ENCODE assay signal across 11 mouse cellular contexts in genomic region chr14:31664903-31665565, GRCm38 (mm10). TPM values are rescaled to one million over a fixed set of nuclear protein-coding genes. Genes with fewer than 3 reads are reported as not detected.
A peak's percentile ranks its signal among the peaks of the same experiment; 100 is the strongest.
DNase-seq lines count a peak whose midpoint lies in the region; ATAC-seq and TF ChIP-seq lines count a peak whose summit lies in the region.
"Had no signal": no experiment of that assay in that cellular context is flagged by ENCODE, and none has a peak within 500 bp of the region (broad histone marks: within the 10 kb centered on the region; RNA-seq: fewer than 3 reads in every experiment).

No protein-coding gene starts in this region.

- H3K9ac ChIP-seq in heart, embryonic 13.5 days: peak overlapping the region; percentile 2; the same call in 1 of the 2 replicates
- no peak overlapping the region for H3K9ac ChIP-seq in hindbrain, embryonic 12.5 days
- no peak overlapping the region for H3K9ac ChIP-seq in midbrain, postnatal 0 days (replicated peaks; ENCODE audit: low read length, poor library complexity, severe bottlenecking)
- H3K9ac ChIP-seq: lung, embryonic 15.5 days had no signal

- H3K36me3 ChIP-seq in heart, embryonic 13.5 days: peaks cover 18% of the 10 kb centered on the region
- 0 out of 2 replicates have a peak, but pooled peaks cover 9% of the 10 kb centered on the region for H3K36me3 ChIP-seq in hindbrain, embryonic 12.5 days
- 0 out of 2 replicates have a peak, but pooled peaks cover 5% of the 10 kb centered on the region for H3K36me3 ChIP-seq in midbrain, postnatal 0 days (ENCODE audit: insufficient read depth, low read length)

- H3K27me3 ChIP-seq in heart, embryonic 13.5 days (replicated peaks): no peaks in the 10 kb centered on the region
- no peaks in the 10 kb centered on the region for H3K27me3 ChIP-seq in hindbrain, embryonic 12.5 days
- no peaks in the 10 kb centered on the region for H3K27me3 ChIP-seq in midbrain, postnatal 0 days (ENCODE audit: insufficient read depth, low read length)
- H3K27me3 ChIP-seq: lung, embryonic 15.5 days had no signal

- no peak for ATAC-seq in heart, embryonic 13.5 days (ENCODE audit: extremely low read depth, insufficient number of reproducible peaks, low FRiP score, low TSS enrichment)
- ATAC-seq in CD4-positive, CD25-positive, alpha-beta regulatory T cell, adult 4 months: peak; percentile 66
- no peak for ATAC-seq in hindbrain, embryonic 12.5 days (ENCODE audit: low FRiP score)
- no peak for ATAC-seq in midbrain, postnatal 0 days (ENCODE audit: low FRiP score)

- peak overlapping the region; percentile 38; the same call in 1 of the 2 replicates for H3K27ac ChIP-seq in heart, embryonic 13.5 days (replicated peaks)
- 0 out of 2 replicates have a peak overlapping the region, but pooled peaks have one; percentile 37 for H3K27ac ChIP-seq in hindbrain, embryonic 12.5 days
- peak overlapping the region; percentile 47; the same call in 1 of the 2 replicates for H3K27ac ChIP-seq in midbrain, postnatal 0 days (ENCODE audit: low read depth, low read length)
- H3K27ac ChIP-seq: lung, embryonic 15.5 days had no signal

- TF ChIP-seq CTCF in midbrain, postnatal 0 days (IDR thresholded peaks at IDR 0.05): no peak

- no peak for DNase-seq in heart, adult 18-20 months
- DNase-seq in midbrain, postnatal 0 days (ENCODE audit: low spot score): no peak
- DNase-seq in embryo, embryonic 11 days: no peak
- DNase-seq in c-Kit-positive CD71-positive TER-119-positive erythroid progenitor cells, embryonic 14.5 days (ENCODE audit: low spot score): no peak
- DNase-seq in cerebellum, adult 11-12 months: no peak

- H3K9me3 ChIP-seq in heart, embryonic 13.5 days: no peaks in the 10 kb centered on the region
- H3K9me3 ChIP-seq in hindbrain, embryonic 12.5 days (replicated peaks): no peaks in the 10 kb centered on the region
- H3K9me3 ChIP-seq in midbrain, postnatal 0 days (ENCODE audit: low read length): no peaks in the 10 kb centered on the region
- H3K9me3 ChIP-seq: lung, embryonic 15.5 days had no signal

- 71% methylated on average over 12 of the region's 12 CpGs for WGBS in heart, embryonic 13.5 days
- WGBS in hindbrain, embryonic 12.5 days: 68% methylated on average over 12 of the region's 12 CpGs
- 70% methylated on average over 12 of the region's 12 CpGs for WGBS in midbrain, postnatal 0 days

- no peak overlapping the region for H3K4me2 ChIP-seq in heart, embryonic 13.5 days
- H3K4me2 ChIP-seq in hindbrain, embryonic 12.5 days (replicated peaks): no peak overlapping the region
- H3K4me2 ChIP-seq in midbrain, postnatal 0 days (ENCODE audit: low read depth, low read length, poor library complexity, severe bottlenecking): no peak overlapping the region
- H3K4me2 ChIP-seq: lung, embryonic 15.5 days had no signal

- no peak overlapping the region for H3K4me3 ChIP-seq in heart, embryonic 13.5 days
- H3K4me3 ChIP-seq in hindbrain, embryonic 12.5 days: no peak overlapping the region
- H3K4me3 ChIP-seq in midbrain, postnatal 0 days (ENCODE audit: low read depth, low read length): no peak overlapping the region
- H3K4me3 ChIP-seq: erythroblast, embryonic 14.5 days; lung, embryonic 15.5 days had no signal

- peaks cover 75% of the 10 kb centered on the region for H3K4me1 ChIP-seq in heart, embryonic 13.5 days
- H3K4me1 ChIP-seq in hindbrain, embryonic 12.5 days: peaks cover 53% of the 10 kb centered on the region
- H3K4me1 ChIP-seq in midbrain, postnatal 0 days (ENCODE audit: insufficient read depth, low read length): peaks cover 4% of the 10 kb centered on the region; the same call in 1 of the 2 replicates

RNA-seq across cellular contexts. Expression of gene Hacl1, which starts 23.9 kb away (rescaled TPM):
- polyA plus RNA-seq in heart, embryonic 13.5 days (2015; fragmentation: Nextera tagmentation; extraction: Ambion mirVana): 10.2 and 10.7 TPM in 2 replicates
- 10 to 100 TPM; 10.9 to 11.5 TPM for total RNA-seq in heart, adult 18-20 months (2021)
- 10 to 100 TPM; 33.3 to 37.9 TPM for polyA plus RNA-seq in CD4-positive, CD25-positive, alpha-beta regulatory T cell, adult 4 months (2017; shearing (Covaris generic))
- polyA plus RNA-seq in hindbrain, embryonic 12.5 days (2016; fragmentation: Nextera tagmentation; extraction: Ambion mirVana): 6.9 and 11.5 TPM in 2 replicates
- 6.7 and 6.8 TPM in 2 replicates for total RNA-seq in midbrain, postnatal 0 days (2014; rRNA removed)
- polyA plus RNA-seq in midbrain, postnatal 0 days (2015; fragmentation: Nextera tagmentation; extraction: Ambion mirVana): 8.4 and 9.4 TPM in 2 replicates

RNA-seq across cellular contexts. Expression of gene Btd, which starts 24.2 kb away (rescaled TPM):
- polyA plus RNA-seq in heart, embryonic 13.5 days (2015; fragmentation: Nextera tagmentation; extraction: Ambion mirVana): 19.8 and 25.3 TPM in 2 replicates
- 10 to 100 TPM in 1 of 2 experiments, 1 to 10 TPM in 1; 7.8 to 13.2 TPM for total RNA-seq in heart, adult 18-20 months (2021)
- 10 to 100 TPM; 27.1 to 29.5 TPM for polyA plus RNA-seq in CD4-positive, CD25-positive, alpha-beta regulatory T cell, adult 4 months (2017; shearing (Covaris generic))
- polyA plus RNA-seq in hindbrain, embryonic 12.5 days (2016; fragmentation: Nextera tagmentation; extraction: Ambion mirVana): 20.2 and 20.8 TPM in 2 replicates
- total RNA-seq in midbrain, postnatal 0 days (2014; rRNA removed): 21.9 and 28.7 TPM in 2 replicates
- polyA plus RNA-seq in midbrain, postnatal 0 days (2015; fragmentation: Nextera tagmentation; extraction: Ambion mirVana): 18.5 and 20.1 TPM in 2 replicates

RNA-seq across cellular contexts. Expression of gene Gm49387, which starts 24.4 kb away (rescaled TPM):
- 2.1 TPM in 1 of 2 replicates, not detected in the other for polyA plus RNA-seq in heart, embryonic 13.5 days (2015; fragmentation: Nextera tagmentation; extraction: Ambion mirVana)
- total RNA-seq in heart, adult 18-20 months (2021): 1 to 10 TPM in 1 of 2 experiments, not detected in 1; 2.1 TPM
- polyA plus RNA-seq in CD4-positive, CD25-positive, alpha-beta regulatory T cell, adult 4 months (2017; shearing (Covaris generic)): under 1 TPM in 1 of 2 experiments, not detected in 1; 0.62 TPM
- polyA plus RNA-seq in hindbrain, embryonic 12.5 days (2016; fragmentation: Nextera tagmentation; extraction: Ambion mirVana): 0.93 TPM in 1 of 2 replicates, not detected in the other
- total RNA-seq in midbrain, postnatal 0 days (2014; rRNA removed): not detected in 2 replicates
- polyA plus RNA-seq in midbrain, postnatal 0 days (2015; fragmentation: Nextera tagmentation; extraction: Ambion mirVana): not detected in 2 replicates
- total RNA-seq: ES-E14 had no signal
- polyA plus RNA-seq: erythroblast, embryonic 14.5 days had no signal
